Mouse (Mus musculus) brain, embryonic 14.5 days (tissue): Measurements from ENCODE around the gene Olfr90.

Experiments
- CTCF ChIP-seq: fragments of 200-500 bp; IDR thresholded peaks from 2 replicates; pipeline ENCODE4 v1.5.1; 2012; ENCODE audit warnings: inconsistent platforms, mild to moderate bottlenecking, moderate library complexity, borderline replicate concordance; ENCODE audit not compliant: insufficient read depth, insufficient read length; ENCODE audit errors: extremely low read depth
- POLR2A ChIP-seq: fragments of 200-500 bp; IDR thresholded peaks from 2 replicates; pipeline ENCODE4 v1.6.1; 2012; ENCODE audit warnings: mild to moderate bottlenecking, inconsistent platforms, borderline replicate concordance; ENCODE audit not compliant: poor library complexity, insufficient read depth, insufficient read length, severe bottlenecking; ENCODE audit errors: extremely low read depth

- TF ChIP-seq CTCF (peak; percentile 62), POLR2A (no peak)
Measured at GRCm38 (mm10) chr17:37049570-37050310, 38.6 kb downstream of the Olfr90 start.
